ENCODE assay signal across 12 mouse cellular contexts in the genomic region with DNA sequence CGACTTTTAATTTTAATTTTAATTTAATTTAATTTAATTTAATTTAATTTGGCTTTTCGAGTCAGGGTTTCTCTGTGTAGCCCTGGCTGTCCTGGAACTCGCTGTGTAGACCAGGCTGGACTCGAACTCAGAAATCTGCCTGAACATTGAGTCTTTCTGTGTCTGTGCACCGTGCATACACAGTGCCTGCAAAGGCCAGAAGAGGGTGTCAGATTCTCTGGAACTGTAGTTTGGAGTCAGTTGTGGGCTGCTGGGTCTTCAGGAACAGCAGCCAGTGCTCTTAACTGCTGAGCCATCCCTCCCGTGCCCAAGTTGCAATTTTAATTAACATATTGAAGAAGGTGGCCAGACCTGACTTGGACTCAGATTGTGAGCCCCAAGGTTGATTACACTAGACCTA. TPM values are rescaled to one million over a fixed set of nuclear protein-coding genes. Genes with fewer than 3 reads are reported as not detected.
DNase-seq lines count a peak whose midpoint lies in the region; ATAC-seq and TF ChIP-seq lines count a peak whose summit lies in the region.
"Had no signal": no experiment of that assay in that cellular context is flagged by ENCODE, and none has a peak within 500 bp of the region (broad histone marks: within the 10 kb centered on the region; RNA-seq: fewer than 3 reads in every experiment).

No protein-coding gene starts in this region.

- H3K4me1 ChIP-seq in heart, embryonic 11.5 days (ENCODE audit: control insufficient read depth, insufficient read depth, low read length), result peaks cover 3% of the 10 kb centered on the region; the same call in 1 of the 2 replicates
- peaks cover 24% of the 10 kb centered on the region for H3K4me1 ChIP-seq in lung, embryonic 15.5 days
- peaks cover 2% of the 10 kb centered on the region for H3K4me1 ChIP-seq in lung, adult 2 months (ENCODE audit: control insufficient read depth, insufficient read depth, low read length)
- H3K4me1 ChIP-seq in hindbrain, embryonic 14.5 days (replicated peaks; ENCODE audit: control insufficient read depth, insufficient read depth, low read length), result peaks cover 18% of the 10 kb centered on the region
- H3K4me1 ChIP-seq in stomach, embryonic 14.5 days (ENCODE audit: control insufficient read depth, insufficient read depth, low read length), result peaks cover 17% of the 10 kb centered on the region; the same call in 1 of the 2 replicates

- no peak for TF ChIP-seq POLR2A in lung, adult 2 months (IDR thresholded peaks at IDR 0.05; ENCODE audit: borderline replicate concordance, extremely low read depth, low read depth, low read length)

- no peak overlapping the region; the same call in 1 of the 2 replicates for H3K9ac ChIP-seq in heart, embryonic 11.5 days (ENCODE audit: low read depth, low read length)
- H3K9ac ChIP-seq in lung, embryonic 15.5 days, result no peak overlapping the region
- H3K9ac ChIP-seq in hindbrain, embryonic 14.5 days, result peak overlapping the region; percentile 97; the same call in 1 of the 2 replicates
- no peak overlapping the region for H3K9ac ChIP-seq in stomach, embryonic 14.5 days (replicated peaks; ENCODE audit: low read depth, low read length)

- H3K4me3 ChIP-seq in heart, embryonic 11.5 days (ENCODE audit: low read depth, low read length), result no peak overlapping the region
- no peak overlapping the region for H3K4me3 ChIP-seq in lung, embryonic 15.5 days
- H3K4me3 ChIP-seq in lung, adult 2 months (replicated peaks; ENCODE audit: extremely low read depth, low read depth, low read length), result no peak overlapping the region
- no peak overlapping the region for H3K4me3 ChIP-seq in hindbrain, embryonic 14.5 days (replicated peaks; ENCODE audit: low read length)
- no peak overlapping the region for H3K4me3 ChIP-seq in stomach, embryonic 14.5 days (ENCODE audit: low read depth, low read length)

- no peaks in the 10 kb centered on the region for H3K9me3 ChIP-seq in heart, embryonic 11.5 days (replicated peaks; ENCODE audit: control insufficient read depth, low read length)
- H3K9me3 ChIP-seq in lung, embryonic 15.5 days, result no peaks in the 10 kb centered on the region; the same call in 1 of the 2 replicates
- no peaks in the 10 kb centered on the region for H3K9me3 ChIP-seq in hindbrain, embryonic 14.5 days (ENCODE audit: control insufficient read depth, low read length)
- no peaks in the 10 kb centered on the region for H3K9me3 ChIP-seq in stomach, embryonic 14.5 days (ENCODE audit: control insufficient read depth, low read depth, low read length)
- H3K9me3 ChIP-seq: midbrain, embryonic 15.5 days had no signal

- WGBS in heart, embryonic 11.5 days (ENCODE audit: insufficient replicate concordance), result 71% methylated on average over 6 of the region's 6 CpGs
- WGBS in lung, embryonic 15.5 days, result 65% methylated on average over 6 of the region's 6 CpGs
- WGBS in lung, adult 2 months, result 61% methylated on average over 6 of the region's 6 CpGs
- 71% methylated on average over 6 of the region's 6 CpGs for WGBS in hindbrain, embryonic 14.5 days
- WGBS in stomach, embryonic 14.5 days, result 66% methylated on average over 6 of the region's 6 CpGs

- ATAC-seq in heart, embryonic 11.5 days (replicated peaks; ENCODE audit: insufficient number of reproducible peaks, low FRiP score, low TSS enrichment), result no peak
- ATAC-seq in lung, embryonic 15.5 days (ENCODE audit: borderline replicate concordance, extremely low read depth, low FRiP score, low TSS enrichment), result no peak
- no peak for ATAC-seq in hindbrain, embryonic 14.5 days (ENCODE audit: low FRiP score)
- ATAC-seq in stomach, embryonic 14.5 days (ENCODE audit: insufficient number of reproducible peaks, insufficient read depth, low FRiP score, low read depth), result no peak

- no peak overlapping the region for H3K27ac ChIP-seq in heart, embryonic 11.5 days (ENCODE audit: low read depth, low read length)
- H3K27ac ChIP-seq in lung, embryonic 15.5 days, result peak overlapping the region; percentile 95
- no peak overlapping the region for H3K27ac ChIP-seq in hindbrain, embryonic 14.5 days
- peak overlapping the region; percentile 87 for H3K27ac ChIP-seq in stomach, embryonic 14.5 days (ENCODE audit: low read length)

- H3K36me3 ChIP-seq in heart, embryonic 11.5 days (ENCODE audit: control insufficient read depth, insufficient read depth, low read length), result peaks cover 3% of the 10 kb centered on the region; the same call in 1 of the 2 replicates
- peaks cover 17% of the 10 kb centered on the region for H3K36me3 ChIP-seq in lung, embryonic 15.5 days
- H3K36me3 ChIP-seq in hindbrain, embryonic 14.5 days (replicated peaks; ENCODE audit: control insufficient read depth, insufficient read depth), result peaks cover 14% of the 10 kb centered on the region
- peaks cover 13% of the 10 kb centered on the region for H3K36me3 ChIP-seq in stomach, embryonic 14.5 days (ENCODE audit: control insufficient read depth, insufficient read depth, low read length)
- H3K36me3 ChIP-seq: midbrain, embryonic 15.5 days had no signal

- no peaks in the 10 kb centered on the region for H3K27me3 ChIP-seq in heart, embryonic 11.5 days (ENCODE audit: control insufficient read depth, insufficient read depth, low read length)
- H3K27me3 ChIP-seq in lung, embryonic 15.5 days, result no peaks in the 10 kb centered on the region
- no peaks in the 10 kb centered on the region for H3K27me3 ChIP-seq in hindbrain, embryonic 14.5 days (ENCODE audit: control insufficient read depth, insufficient read depth, low read length)
- H3K27me3 ChIP-seq in stomach, embryonic 14.5 days (ENCODE audit: control insufficient read depth, insufficient read depth, low read length), result no peaks in the 10 kb centered on the region
- H3K27me3 ChIP-seq: CH12.LX; midbrain, embryonic 15.5 days had no signal

- peak overlapping the region; percentile 83 for H3K4me2 ChIP-seq in heart, embryonic 11.5 days
- H3K4me2 ChIP-seq in lung, embryonic 15.5 days, result peak overlapping the region; percentile 72; the same call in 1 of the 2 replicates
- H3K4me2 ChIP-seq in hindbrain, embryonic 14.5 days (replicated peaks), result peak overlapping the region; percentile 75
- H3K4me2 ChIP-seq in stomach, embryonic 14.5 days (replicated peaks; ENCODE audit: low read depth, low read length), result no peak overlapping the region

- no peak for TF ChIP-seq CTCF in lung, adult 2 months (IDR thresholded peaks at IDR 0.05; ENCODE audit: insufficient read depth, low read length)

- no peak for DNase-seq in heart, adult 9 months (ENCODE audit: low spot score in 2 of 2)
- DNase-seq in lung, adult 2 months, result no peak
- no peak for DNase-seq in hindbrain, embryonic 14.5 days (ENCODE audit: low spot score)
- no peak for DNase-seq in cerebellum, adult 18-20 months
- no peak for DNase-seq in lung, postnatal 36 days
- DNase-seq: cerebellum, postnatal 10 days; retina, postnatal 1 day had no signal

RNA-seq across cellular contexts. Expression of a gene that starts 2.7 kb away (rescaled TPM):
- 96.5 and 101 TPM in 2 replicates for polyA plus RNA-seq in heart, embryonic 11.5 days (2014; fragmentation: Nextera tagmentation; extraction: Ambion mirVana)
- polyA plus RNA-seq in lung, embryonic 15.5 days (2015; fragmentation: Nextera tagmentation; extraction: Ambion mirVana), result 180 and 187 TPM in 2 replicates
- polyA plus RNA-seq in lung, adult 2 months (2012; rRNA removed), result 82.4 and 92.0 TPM in 2 replicates
- 162 and 173 TPM in 2 replicates for polyA plus RNA-seq in hindbrain, embryonic 14.5 days (2014; fragmentation: Nextera tagmentation; extraction: Ambion mirVana)
- polyA plus RNA-seq in stomach, embryonic 14.5 days (2014; fragmentation: Nextera tagmentation; extraction: Ambion mirVana), result 216 and 218 TPM in 2 replicates

RNA-seq across cellular contexts. Expression of a gene that starts 25.3 kb away (rescaled TPM):
- polyA plus RNA-seq in heart, embryonic 11.5 days (2014; fragmentation: Nextera tagmentation; extraction: Ambion mirVana), result 0.31 TPM in 1 of 2 replicates, not detected in the other
- 0.08 TPM in 1 of 2 replicates, not detected in the other for polyA plus RNA-seq in lung, embryonic 15.5 days (2015; fragmentation: Nextera tagmentation; extraction: Ambion mirVana)
- 0.11 and 0.18 TPM in 2 replicates for polyA plus RNA-seq in lung, adult 2 months (2012; rRNA removed)
- 0.09 TPM in 1 of 2 replicates, not detected in the other for polyA plus RNA-seq in hindbrain, embryonic 14.5 days (2014; fragmentation: Nextera tagmentation; extraction: Ambion mirVana)
- polyA plus RNA-seq in stomach, embryonic 14.5 days (2014; fragmentation: Nextera tagmentation; extraction: Ambion mirVana), result 0.22 TPM in 1 of 2 replicates, not detected in the other
- polyA plus RNA-seq: midbrain, embryonic 15.5 days had no signal

RNA-seq across cellular contexts. Expression of a gene that starts 39.4 kb away (rescaled TPM):
- polyA plus RNA-seq in heart, embryonic 11.5 days (2014; fragmentation: Nextera tagmentation; extraction: Ambion mirVana), result 2.1 and 3.0 TPM in 2 replicates
- 6.2 and 6.9 TPM in 2 replicates for polyA plus RNA-seq in lung, embryonic 15.5 days (2015; fragmentation: Nextera tagmentation; extraction: Ambion mirVana)
- polyA plus RNA-seq in lung, adult 2 months (2012; rRNA removed), result 41.8 and 45.8 TPM in 2 replicates
- polyA plus RNA-seq in hindbrain, embryonic 14.5 days (2014; fragmentation: Nextera tagmentation; extraction: Ambion mirVana), result 4.0 and 4.1 TPM in 2 replicates
- polyA plus RNA-seq in stomach, embryonic 14.5 days (2014; fragmentation: Nextera tagmentation; extraction: Ambion mirVana), result 11.5 and 13.0 TPM in 2 replicates

RNA-seq across cellular contexts. Expression of a gene that starts 57.4 kb away (rescaled TPM):
- 60.6 and 68.3 TPM in 2 replicates for polyA plus RNA-seq in heart, embryonic 11.5 days (2014; fragmentation: Nextera tagmentation; extraction: Ambion mirVana)
- 37.2 and 41.7 TPM in 2 replicates for polyA plus RNA-seq in lung, embryonic 15.5 days (2015; fragmentation: Nextera tagmentation; extraction: Ambion mirVana)
- 159 and 160 TPM in 2 replicates for polyA plus RNA-seq in lung, adult 2 months (2012; rRNA removed)
- 61.4 and 67.6 TPM in 2 replicates for polyA plus RNA-seq in hindbrain, embryonic 14.5 days (2014; fragmentation: Nextera tagmentation; extraction: Ambion mirVana)
- polyA plus RNA-seq in stomach, embryonic 14.5 days (2014; fragmentation: Nextera tagmentation; extraction: Ambion mirVana), result 56.1 and 60.7 TPM in 2 replicates

Comparison
In these comparisons a context has a peak if more than half of its experiments do, and no peak if none do; other contexts are left out.
1. H3K27ac ChIP-seq: peak in lung, embryonic 15.5 days (single experiment) and stomach, embryonic 14.5 days (single experiment); none in heart, embryonic 11.5 days (single experiment) and hindbrain, embryonic 14.5 days (single experiment).